Mouse (Mus musculus) G1E (cell line): ENCODE data around the gene Mmp2. TPM values are rescaled to one million over a fixed set of nuclear protein-coding genes. Genes with fewer than 3 reads are reported as not detected.
"Not testable (repeated sequence)": the region's sequence is repeated elsewhere in the genome, so short reads cannot be mapped to it uniquely, and the experiment has no call there.

Experiments
- ATAC-seq: 2 replicates; pipeline ENCODE4 v1.8.0; 2016; ENCODE audit warnings: mild to moderate bottlenecking; ENCODE audit not compliant: insufficient number of reproducible peaks, poor library complexity, low FRiP score, severe bottlenecking; ENCODE audit errors: extremely low read depth
- DNase-seq: peaks from one replicate; pipeline ENCODE4 v3.0.0; 2012; ENCODE audit warnings: low spot score
- H3K27me3 ChIP-seq: 2 replicates; pipeline ENCODE4 v1.6.1; 2012; ENCODE audit warnings: mild to moderate bottlenecking, low read length, inconsistent platforms; ENCODE audit not compliant: insufficient read depth
- H3K36me3 ChIP-seq: replicated peaks from 2 replicates; pipeline ENCODE3; 2012; ENCODE audit warnings: mild to moderate bottlenecking, inconsistent platforms
- H3K4me1 ChIP-seq: 2 replicates; pipeline ENCODE4 v1.6.1; 2012; ENCODE audit warnings: low read depth, low read length, inconsistent platforms, mixed read lengths; ENCODE audit not compliant: insufficient read depth
- H3K4me3 ChIP-seq: 2 replicates; pipeline ENCODE4 v1.5.1; 2012; ENCODE audit warnings: low read depth, mild to moderate bottlenecking, inconsistent platforms, low read length, moderate library complexity, mixed read lengths
- H3K9me3 ChIP-seq: replicated peaks from 2 replicates; pipeline ENCODE4 v1.6.1; 2012; ENCODE audit warnings: inconsistent platforms
- CTCF ChIP-seq: IDR thresholded peaks from 2 replicates; pipeline ENCODE4 v1.5.1; 2012; ENCODE audit warnings: low read depth, low read length, inconsistent platforms, mixed read lengths
- GATA1 ChIP-seq: IDR thresholded peaks from 2 replicates; pipeline ENCODE4 v1.6.1; 2012; ENCODE audit warnings: borderline replicate concordance, low read length, inconsistent platforms, mixed read lengths
- GATA2 ChIP-seq: IDR thresholded peaks from 2 replicates; pipeline ENCODE4 v1.6.1; 2012; ENCODE audit warnings: low read depth, low read length, inconsistent platforms, borderline replicate concordance
- POLR2AphosphoS5 ChIP-seq: IDR thresholded peaks from 2 replicates; pipeline ENCODE4 v1.6.1; 2012; ENCODE audit warnings: low read depth, low read length, inconsistent platforms; ENCODE audit not compliant: insufficient replicate concordance
- TAL1 ChIP-seq: conservative IDR thresholded peaks from 2 replicates; pipeline ENCODE4 v1.6.1; 2012; ENCODE audit warnings: low read depth, low read length, inconsistent platforms, mixed read lengths
- polyA plus RNA-seq: library from polyadenylated mRNA; stranded (reverse); fragments of >175 nt; gene quantifications from 2 replicates; pipeline ENCODE4 v1.2.3, GENCODE M21; 2012
- total RNA-seq, 2 experiments: library from RNA; stranded (forward) in 1 of 2; stranded (reverse) in 1 of 2; fragments of 200-1000 nt in 1 of 2; fragments of >200 nt in 1 of 2; fragmentation: Nextera tagmentation in 1 of 2; gene quantifications; 2 replicates each; pipeline ENCODE4 v1.2.3; 2014 to 2017

Gene Mmp2
- total RNA-seq (2014; fragmentation: Nextera tagmentation) (not detected in 2 replicates), total RNA-seq (2017) (0.05 and 0.06 TPM in 2 replicates), polyA plus RNA-seq (not detected in 2 replicates)

DNA sequence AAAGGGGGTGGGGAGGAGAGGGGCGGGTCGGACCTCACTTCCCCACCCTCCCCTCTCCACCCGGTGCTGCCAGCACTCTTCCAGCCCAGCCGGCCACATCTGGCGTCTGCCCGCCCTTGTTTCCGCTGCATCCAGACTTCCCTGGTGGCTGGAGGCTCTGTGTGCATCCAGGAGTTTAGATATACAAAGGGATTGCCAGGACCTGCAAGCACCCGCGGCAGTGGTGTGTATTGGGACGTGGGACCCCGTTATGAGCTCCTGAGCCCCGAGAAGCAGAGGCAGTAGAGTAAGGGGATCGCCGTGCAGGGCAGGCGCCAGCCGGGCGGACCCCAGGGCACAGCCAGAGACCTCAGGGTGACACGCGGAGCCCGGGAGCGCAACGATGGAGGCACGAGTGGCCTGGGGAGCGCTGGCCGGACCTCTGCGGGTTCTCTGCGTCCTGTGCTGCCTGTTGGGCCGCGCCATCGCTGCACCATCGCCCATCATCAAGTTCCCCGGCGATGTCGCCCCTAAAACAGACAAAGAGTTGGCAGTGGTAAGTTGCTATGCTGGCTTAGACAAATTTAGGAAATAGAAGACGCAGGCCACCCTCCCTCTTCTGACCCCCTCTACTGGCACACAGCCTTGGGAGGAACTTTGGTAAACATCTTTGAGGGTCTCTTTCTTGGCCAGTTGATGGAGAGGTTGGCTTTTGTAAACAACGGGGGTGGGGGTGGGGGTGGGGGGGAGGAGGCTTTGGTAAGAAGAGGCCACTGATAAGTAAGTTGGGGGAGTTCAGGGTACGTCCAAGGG is at the start of gene Mmp2:
Gene Mmp2, plus strand, starts transcription at position 49 of the 792 bp plus-strand sequence.
- Histone ChIP-seq H3K27me3 (no peaks in the 10 kb centered on the region), H3K4me1 (no peaks in the 10 kb centered on the region), H3K9me3 (peaks cover 74% of the 10 kb centered on the region), H3K36me3 (no peaks in the 10 kb centered on the region), H3K4me3 (no peak within 1 kb of the TSS; the same call in 1 of the 2 replicates)
- TF ChIP-seq CTCF: no peak
- DNase-seq: no peak
- no peak for ATAC-seq

DNA sequence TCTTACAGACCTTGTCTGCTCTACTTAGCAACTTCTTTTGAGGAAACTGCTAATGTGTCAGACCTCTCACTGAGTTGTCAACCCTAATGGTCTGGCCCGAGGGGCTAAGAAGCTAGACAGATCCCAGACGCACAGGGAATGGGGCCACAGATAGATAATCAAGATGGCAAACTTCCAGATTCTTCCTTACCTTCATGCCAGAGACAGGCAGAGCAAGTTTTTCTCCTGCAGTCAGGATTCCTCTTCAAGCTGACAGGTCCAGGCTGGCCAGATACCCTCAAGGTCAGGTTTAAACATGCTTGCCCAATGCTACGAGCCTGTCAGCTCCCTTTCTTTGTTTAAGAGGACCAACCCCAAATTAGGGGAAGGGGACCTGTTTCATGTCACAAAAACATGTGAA is 46.1 kb upstream of the Mmp2 start:
- no peaks in the 10 kb centered on the region for H3K27me3 ChIP-seq
- peaks cover 43% of the 10 kb centered on the region for H3K9me3 ChIP-seq
- no peaks in the 10 kb centered on the region for H3K4me1 ChIP-seq
- ATAC-seq (no peak), DNase-seq (no peak)
- TF ChIP-seq GATA2 (no peak), POLR2AphosphoS5 (no peak), GATA1 (no peak), TAL1 (no peak), CTCF (no peak)
- no peak overlapping the region for H3K4me3 ChIP-seq
- no peaks in the 10 kb centered on the region for H3K36me3 ChIP-seq

DNA sequence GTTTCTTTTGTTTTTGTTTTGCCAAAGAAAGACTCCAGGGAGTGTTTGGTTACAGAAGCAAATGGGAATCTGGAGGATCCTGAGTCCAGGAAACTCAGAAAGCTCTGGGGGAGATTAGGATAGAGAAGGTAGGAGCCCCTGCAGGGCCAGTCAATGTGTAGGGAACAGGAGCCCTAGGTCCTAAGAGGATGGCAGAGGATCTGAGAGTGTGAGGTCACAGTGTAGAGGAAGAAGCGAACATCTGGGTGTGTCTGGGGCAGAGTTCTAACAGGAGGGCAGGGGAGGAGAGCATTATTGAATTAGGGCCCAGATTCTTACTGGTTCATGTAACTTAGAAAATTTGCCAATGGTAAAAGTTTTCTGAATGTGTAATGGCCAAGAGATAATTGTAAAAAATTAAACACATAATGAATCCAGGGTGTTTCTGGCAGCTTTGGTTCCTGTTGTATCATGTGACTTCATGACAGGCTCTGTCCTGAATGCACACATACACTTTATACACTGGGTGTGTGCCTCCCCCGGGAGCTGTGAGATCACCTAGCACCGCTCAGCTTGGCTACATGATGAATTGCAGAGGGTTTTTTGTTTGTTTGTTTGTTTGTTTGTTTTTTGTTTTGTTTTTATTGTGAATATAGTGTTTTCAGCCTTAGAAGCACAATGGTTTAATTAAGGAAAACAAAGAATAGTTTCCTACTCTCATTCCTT is 43.0 kb upstream of the Mmp2 start:
- ATAC-seq (no peak), DNase-seq (no peak)
- TF ChIP-seq TAL1 (no peak), CTCF (no peak), GATA2 (no peak), GATA1 (no peak), POLR2AphosphoS5 (no peak)
- Histone ChIP-seq H3K27me3 (no peaks in the 10 kb centered on the region), H3K4me1 (no peaks in the 10 kb centered on the region), H3K9me3 (peaks cover 50% of the 10 kb centered on the region), H3K4me3 (no peak overlapping the region), H3K36me3 (no peaks in the 10 kb centered on the region)

DNA sequence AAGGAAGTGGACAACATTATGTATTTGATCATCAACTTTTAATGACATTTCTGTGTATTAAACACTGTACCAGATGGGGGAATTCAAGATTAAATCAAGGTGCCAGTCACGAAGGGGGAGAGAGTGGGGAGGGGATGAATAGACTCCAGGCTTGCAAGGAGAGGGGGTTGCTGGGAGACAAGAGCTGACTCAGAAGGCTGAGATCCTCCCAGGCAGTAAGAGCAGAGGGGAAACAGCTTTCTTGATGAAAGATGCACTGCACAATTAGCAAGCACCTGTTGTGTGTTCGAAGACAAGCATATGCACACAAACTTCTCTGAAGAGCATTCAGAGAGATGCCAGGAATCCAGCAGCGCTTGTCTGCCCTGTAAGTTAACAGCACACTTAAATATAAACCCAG is 36.3 kb upstream of the Mmp2 start:
- H3K36me3 ChIP-seq: no peaks in the 10 kb centered on the region
- H3K4me1 ChIP-seq: no peaks in the 10 kb centered on the region
- no peak for ATAC-seq
- TF ChIP-seq TAL1 (no peak), GATA2 (no peak), CTCF (no peak), GATA1 (no peak), POLR2AphosphoS5 (no peak)
- H3K4me3 ChIP-seq: no peak overlapping the region
- no peak for DNase-seq
- H3K27me3 ChIP-seq: no peaks in the 10 kb centered on the region
- peaks cover 57% of the 10 kb centered on the region for H3K9me3 ChIP-seq

DNA sequence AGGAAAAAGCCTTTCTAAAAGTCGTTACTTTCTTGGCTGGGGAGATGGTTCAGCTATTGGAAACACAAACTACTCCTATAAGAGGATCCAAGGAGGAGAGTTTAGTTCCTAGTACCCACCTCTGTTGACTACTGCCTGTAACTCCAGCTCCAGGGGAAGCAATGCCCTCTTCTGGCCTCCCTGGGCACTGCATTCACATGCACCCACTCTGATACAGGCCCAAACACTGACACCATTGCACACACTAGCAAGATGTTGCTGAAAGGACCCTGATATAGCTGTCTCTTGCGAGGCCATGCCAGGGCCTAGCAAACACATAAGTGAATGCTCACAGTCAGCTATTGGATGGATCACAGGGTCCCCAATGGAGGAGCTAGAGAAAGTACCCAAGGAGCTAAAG is 35.1 kb upstream of the Mmp2 start:
- ATAC-seq, DNase-seq, H3K36me3 ChIP-seq, H3K4me3 ChIP-seq, H3K4me1 ChIP-seq, H3K27me3 ChIP-seq: not testable (repeated sequence)
- peaks cover 54% of the 10 kb centered on the region for H3K9me3 ChIP-seq

DNA sequence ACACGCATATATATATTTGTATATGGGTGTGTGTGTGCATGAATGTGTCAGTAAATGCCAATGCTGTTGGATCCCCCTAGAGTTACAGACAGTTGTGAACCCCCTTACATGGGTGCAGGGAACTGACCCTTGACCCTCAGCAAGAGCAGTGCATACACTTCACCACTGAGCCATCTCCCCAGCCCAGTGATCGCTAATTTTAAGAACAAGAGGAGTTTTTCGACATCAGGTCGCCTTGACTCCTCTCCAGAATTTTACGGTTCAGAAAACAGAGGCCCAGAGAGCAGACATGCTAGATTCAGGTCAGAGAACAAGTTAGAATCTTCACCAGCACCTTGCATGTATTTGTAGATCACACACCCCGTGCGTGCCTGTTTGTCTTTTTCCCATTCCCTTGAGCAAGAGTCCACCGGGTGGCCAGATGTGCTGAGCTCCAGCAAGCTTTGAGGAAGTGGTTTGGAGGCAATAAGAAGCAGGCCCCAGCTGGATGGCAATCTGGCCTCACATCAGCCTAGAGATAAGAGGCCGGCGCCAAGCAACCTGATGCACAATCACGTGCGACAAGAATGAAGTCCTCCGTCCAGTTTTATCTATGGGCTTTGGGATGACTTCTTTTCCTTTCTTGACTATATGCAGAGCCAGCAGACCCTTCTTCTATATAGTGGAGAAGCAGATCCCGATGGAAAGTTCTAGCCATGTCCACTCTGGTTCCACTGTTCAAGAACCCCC is 33.1 kb upstream of the Mmp2 start:
- Histone ChIP-seq H3K36me3 (no peaks in the 10 kb centered on the region), H3K27me3 (no peaks in the 10 kb centered on the region), H3K9me3 (peaks cover 53% of the 10 kb centered on the region), H3K4me1 (no peaks in the 10 kb centered on the region), H3K4me3 (no peak overlapping the region)
- TF ChIP-seq GATA2 (no peak), CTCF (no peak), TAL1 (no peak), POLR2AphosphoS5 (no peak), GATA1 (no peak)
- ATAC-seq (no peak), DNase-seq (no peak)
